Mouse (Mus musculus) MEL (cell line): ENCODE results near the gene Acsl3. TPM values are rescaled to one million over a fixed set of nuclear protein-coding genes. Genes with fewer than 3 reads are reported as not detected.

Experiments
- DNase-seq: peaks from one replicate; pipeline ENCODE4 v3.0.0; 2011; ENCODE audit warnings: low read depth, low spot score
- H3K27ac ChIP-seq: 2 replicates; pipeline ENCODE4 v1.5.1; 2012; ENCODE audit warnings: low read depth, mild to moderate bottlenecking, control low read depth, low read length, moderate library complexity; ENCODE audit not compliant: control insufficient read depth
- H3K27me3 ChIP-seq, 2 experiments: fragments of 150-350 bp in 1 of 2; sonication (generic) in 1 of 2; 2 replicates each; pipeline ENCODE4 v1.6.1; 2012; ENCODE audit warnings: low read length in 2 of 2, mild to moderate bottlenecking in 2 of 2, improper control_type of control experiment in 1 of 2, moderate library complexity in 1 of 2; ENCODE audit not compliant: insufficient read depth in 2 of 2, control insufficient read depth in 1 of 2
- H3K36me3 ChIP-seq, 2 experiments: 2 replicates each; pipeline ENCODE4 v1.6.1; 2012 to 2014; ENCODE audit warnings: low read length in 2 of 2, improper control_type of control experiment in 1 of 2, inconsistent platforms in 1 of 2, mild to moderate bottlenecking in 1 of 2; ENCODE audit not compliant: insufficient read depth in 2 of 2, control insufficient read depth in 1 of 2
- H3K4me1 ChIP-seq, 2 experiments: fragments of 150-350 bp in 1 of 2; sonication (generic) in 1 of 2; 2 replicates each; pipeline ENCODE4 v1.6.1; 2012; ENCODE audit warnings: low read length in 2 of 2, improper control_type of control experiment in 1 of 2, mild to moderate bottlenecking in 1 of 2; ENCODE audit not compliant: insufficient read depth in 2 of 2, control insufficient read depth in 1 of 2
- H3K4me3 ChIP-seq, 2 experiments: fragments of 150-350 bp in 1 of 2; sonication (generic) in 1 of 2; 2 replicates each; pipeline ENCODE4 v1.5.1; 2012; ENCODE audit warnings: low read depth in 2 of 2, low read length in 2 of 2, mild to moderate bottlenecking in 2 of 2, moderate library complexity in 2 of 2, control low read depth in 1 of 2, improper control_type of control experiment in 1 of 2; ENCODE audit not compliant: control insufficient read depth in 1 of 2, insufficient read depth in 1 of 2
- H3K79me2 ChIP-seq: 2 replicates; pipeline ENCODE4 v1.6.1; 2012; ENCODE audit warnings: mild to moderate bottlenecking, low read length, moderate library complexity; ENCODE audit not compliant: control insufficient read depth, poor library complexity, insufficient read depth
- H3K9ac ChIP-seq: 2 replicates; pipeline ENCODE4 v1.6.1; 2012; ENCODE audit warnings: low read depth, mild to moderate bottlenecking, control low read depth, low read length, moderate library complexity; ENCODE audit not compliant: control insufficient read depth, poor library complexity, severe bottlenecking
- H3K9me3 ChIP-seq: fragments of 150-350 bp; sonication (generic); replicated peaks from 2 replicates; pipeline ENCODE4 v1.6.1; 2012; ENCODE audit warnings: mild to moderate bottlenecking, low read length, improper control_type of control experiment, moderate library complexity; ENCODE audit not compliant: insufficient read depth
- CHD1 ChIP-seq: IDR thresholded peaks from 2 replicates; pipeline ENCODE4 v1.6.1; 2012; ENCODE audit warnings: low read depth, mild to moderate bottlenecking, inconsistent platforms, low read length, improper control_type of control experiment
- E2F4 ChIP-seq: IDR thresholded peaks from 2 replicates; pipeline ENCODE4 v1.6.1; 2011; ENCODE audit warnings: low read depth, low read length, improper control_type of control experiment, borderline replicate concordance
- ELF1 ChIP-seq: IDR thresholded peaks from 2 replicates; pipeline ENCODE4 v1.6.1; 2014; ENCODE audit warnings: low read depth, mild to moderate bottlenecking, inconsistent platforms, low read length, improper control_type of control experiment, moderate library complexity
- ETS1 ChIP-seq: IDR thresholded peaks from 2 replicates; pipeline ENCODE4 v1.6.1; 2012; ENCODE audit warnings: low read depth, mild to moderate bottlenecking, inconsistent platforms, low read length, improper control_type of control experiment, moderate library complexity
- HCFC1 ChIP-seq: IDR thresholded peaks from 2 replicates; pipeline ENCODE4 v1.6.1; 2012; ENCODE audit warnings: low read depth, mild to moderate bottlenecking, inconsistent platforms, low read length, improper control_type of control experiment, moderate library complexity
- KAT2A ChIP-seq: conservative IDR thresholded peaks from 2 replicates; pipeline ENCODE4 v1.6.1; 2012; ENCODE audit warnings: low read depth, low read length, improper control_type of control experiment, inconsistent platforms
- MAFK ChIP-seq: IDR thresholded peaks from 2 replicates; pipeline ENCODE4 v1.6.1; 2011; ENCODE audit warnings: low read depth, mild to moderate bottlenecking, low read length, improper control_type of control experiment, borderline replicate concordance
- MXI1 ChIP-seq: IDR thresholded peaks from 2 replicates; pipeline ENCODE4 v1.6.1; 2011; ENCODE audit warnings: mild to moderate bottlenecking, low read depth, low read length, improper control_type of control experiment
- MYB ChIP-seq: IDR thresholded peaks from 2 replicates; pipeline ENCODE4 v1.6.1; 2011; ENCODE audit warnings: mild to moderate bottlenecking, low read depth, low read length, improper control_type of control experiment
- MYC ChIP-seq: IDR thresholded peaks from 2 replicates; pipeline ENCODE4 v1.6.1; 2011; ENCODE audit warnings: low read depth, mild to moderate bottlenecking, low read length, improper control_type of control experiment, moderate library complexity
- NELFE ChIP-seq: IDR thresholded peaks from 2 replicates; pipeline ENCODE4 v1.6.1; 2011; ENCODE audit warnings: low read depth, low read length, improper control_type of control experiment
- POLR2AphosphoS2 ChIP-seq: IDR thresholded peaks from 2 replicates; pipeline ENCODE4 v1.6.1; 2011; ENCODE audit warnings: low read length, improper control_type of control experiment
- RAD21 ChIP-seq: IDR thresholded peaks from 2 replicates; pipeline ENCODE4 v1.6.1; 2011; ENCODE audit warnings: mild to moderate bottlenecking, low read depth, low read length, improper control_type of control experiment
- SIN3A ChIP-seq: IDR thresholded peaks from 2 replicates; pipeline ENCODE4 v1.6.1; 2012; ENCODE audit warnings: low read length, improper control_type of control experiment, inconsistent platforms
- SMC3 ChIP-seq: IDR thresholded peaks from 2 replicates; pipeline ENCODE4 v1.6.1; 2011; ENCODE audit warnings: low read depth, low read length, improper control_type of control experiment
- TAL1 ChIP-seq: IDR thresholded peaks from 2 replicates; pipeline ENCODE4 v1.6.1; 2012; ENCODE audit warnings: mild to moderate bottlenecking, inconsistent platforms, low read length, moderate library complexity, mixed read lengths
- TBP ChIP-seq: IDR thresholded peaks from 2 replicates; pipeline ENCODE4 v1.8.0; 2011; ENCODE audit warnings: low read depth, low read length, improper control_type of control experiment
- ZC3H11A ChIP-seq: IDR thresholded peaks from 2 replicates; pipeline ENCODE4 v1.6.1; 2012; ENCODE audit warnings: low read depth, mild to moderate bottlenecking, inconsistent platforms, low read length, improper control_type of control experiment
- ZKSCAN1 ChIP-seq: IDR thresholded peaks from 2 replicates; pipeline ENCODE4 v1.6.1; 2012; ENCODE audit warnings: low read depth, mild to moderate bottlenecking, inconsistent platforms, low read length, improper control_type of control experiment, moderate library complexity
- ZMIZ1 ChIP-seq: IDR thresholded peaks from 2 replicates; pipeline ENCODE4 v1.6.1; 2012; ENCODE audit warnings: low read depth, mild to moderate bottlenecking, inconsistent platforms, low read length, improper control_type of control experiment, moderate library complexity
- ZNF384 ChIP-seq: IDR thresholded peaks from 2 replicates; pipeline ENCODE4 v1.6.1; 2012; ENCODE audit warnings: low read depth, mild to moderate bottlenecking, inconsistent platforms, low read length, improper control_type of control experiment
- polyA plus RNA-seq, 2 experiments: library from polyadenylated mRNA; stranded (reverse) in 1 of 2; unstranded in 1 of 2; fragments of >175 nt in 1 of 2; fragments of >200 nt in 1 of 2; gene quantifications; 2 replicates each; pipeline versions ENCODE4 v1.2.1 to v1.2.4; 2012; ENCODE audit warnings: low replicate concordance in 2 of 2, low read depth in 1 of 2; ENCODE audit not compliant: insufficient read length in 2 of 2, insufficient read depth in 1 of 2, missing spikeins in 1 of 2
- total RNA-seq: library from RNA; depleted of rRNA; stranded (reverse); fragments of 300-350 nt; gene quantifications from 2 replicates; pipeline ENCODE4 v1.2.3, GENCODE M21; 2012

Gene Acsl3
- total and polyA plus RNA-seq, 3 experiments: 32.9 to 38.9 TPM; not detected in 1

DNA sequence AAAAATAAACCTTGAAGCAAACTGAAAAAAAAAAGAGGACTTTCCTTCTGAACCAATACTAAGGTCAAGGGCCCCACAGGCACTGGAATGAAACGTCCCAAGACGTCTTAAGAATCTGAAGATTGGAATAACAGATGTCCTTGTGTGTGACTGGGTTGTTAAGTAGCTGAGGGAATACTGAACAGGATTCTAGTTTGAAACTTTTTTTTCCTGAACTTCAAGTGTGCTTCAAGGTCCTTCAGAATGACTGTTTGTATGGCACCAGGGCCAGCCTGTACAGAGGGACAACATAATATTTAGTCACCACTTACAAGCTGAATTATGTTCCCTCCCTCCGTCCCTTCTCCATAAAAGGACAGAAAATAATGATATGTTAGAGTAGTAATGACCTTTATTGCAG lies 23.1 kb upstream of the Acsl3 start:
- no peak overlapping the region for H3K27ac ChIP-seq
- no peaks in the 10 kb centered on the region for H3K9me3 ChIP-seq
- no peak overlapping the region for H3K9ac ChIP-seq
- no peak overlapping the region for H3K4me3 ChIP-seq
- no peaks in the 10 kb centered on the region for H3K27me3 ChIP-seq
- no peaks in the 10 kb centered on the region for H3K4me1 ChIP-seq
- no peaks in the 10 kb centered on the region for H3K79me2 ChIP-seq
- TF ChIP-seq ZMIZ1: no peak
- H3K36me3 ChIP-seq: no peaks in the 10 kb centered on the region
- no peak for DNase-seq

DNA sequence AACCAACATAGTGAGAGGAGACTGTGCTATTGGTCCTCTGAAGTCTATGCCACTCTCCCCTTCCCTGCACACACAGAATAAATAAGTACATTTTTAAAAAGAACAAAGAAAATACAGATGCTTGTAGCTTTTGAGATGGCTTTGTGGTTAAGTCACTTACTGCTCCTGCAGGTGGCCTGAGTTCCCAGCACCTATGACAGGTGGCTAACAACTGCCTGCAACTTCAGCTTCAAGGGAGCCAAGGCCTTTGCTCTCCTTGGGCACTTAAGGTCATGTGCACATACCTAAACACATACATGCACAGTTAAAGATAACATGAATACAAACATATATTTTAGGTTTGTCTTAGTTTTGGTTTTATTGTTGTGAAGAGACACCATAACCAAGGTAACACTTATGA lies 16.8 kb upstream of the Acsl3 start:
- Histone ChIP-seq H3K9ac (no peak overlapping the region), H3K79me2 (no peaks in the 10 kb centered on the region), H3K4me1 (no peaks in the 10 kb centered on the region), H3K27me3 (no peaks in the 10 kb centered on the region; a peak in 1 of 4 replicates), H3K9me3 (no peaks in the 10 kb centered on the region), H3K27ac (no peak overlapping the region), H3K36me3 (no peaks in the 10 kb centered on the region)
- no peak for DNase-seq
- TF ChIP-seq ELF1 (no peak), KAT2A (no peak), SIN3A (no peak), TBP (no peak), TAL1 (no peak), SMC3 (no peak), MXI1 (no peak), ZNF384 (no peak), ZKSCAN1 (no peak), ETS1 (no peak), NELFE (no peak), MYB (no peak), CHD1 (no peak), HCFC1 (no peak), RAD21 (no peak), MAFK (no peak), ZC3H11A (no peak), MYC (no peak), POLR2AphosphoS2 (no peak), E2F4 (no peak)
- TF ChIP-seq, all 39 proteins: peak for 0
- H3K4me3 ChIP-seq: no peak overlapping the region
